Mouse (Mus musculus): ENCODE results near the gene Efnb3. TPM values are rescaled to one million over a fixed set of nuclear protein-coding genes. Genes with fewer than 3 reads are reported as not detected.
A peak's percentile ranks its signal among the peaks of the same experiment; 100 is the strongest.

Efnb3 gene
- polyA plus RNA-seq, 1 experiment from 2014 or later = 57.0 TPM

DNA sequence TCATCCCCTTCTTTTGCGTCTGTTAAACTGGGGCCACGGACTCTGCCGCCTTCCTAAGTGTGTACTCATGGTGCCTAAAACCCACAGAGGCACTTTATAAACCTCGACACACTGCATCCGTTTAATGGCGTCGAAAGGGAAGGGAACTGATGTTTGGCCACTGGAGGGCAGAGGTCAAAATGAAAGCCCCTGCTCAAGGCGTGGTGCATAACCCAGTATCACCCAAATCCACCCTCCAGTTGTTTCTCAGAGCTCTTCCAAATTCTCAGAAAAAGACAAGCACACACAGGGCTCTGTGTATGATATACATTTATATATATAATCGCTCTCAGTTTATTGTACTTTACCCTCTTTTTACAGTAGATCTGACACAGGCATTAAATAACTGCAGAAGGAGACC, 39.4 kb upstream of the Efnb3 start:
- H3K9me3 ChIP-seq = no peaks in the 10 kb centered on the region
- H3K36me3 ChIP-seq = 0 out of 2 replicates have a peak, but pooled peaks cover 5% of the 10 kb centered on the region
- 6% methylated on average over 9 of the region's 9 CpGs for WGBS
- H3K4me2 ChIP-seq (replicated peaks) = peak overlapping the region; percentile 25
- H3K4me1 ChIP-seq = peaks cover 22% of the 10 kb centered on the region
- H3K9ac ChIP-seq = no peak overlapping the region
- H3K27ac ChIP-seq = peak overlapping the region; percentile 64; the same call in 1 of the 2 replicates
- H3K4me3 ChIP-seq = no peak overlapping the region
- H3K27me3 ChIP-seq = peaks cover 5% of the 10 kb centered on the region; the same call in 1 of the 2 replicates
- ATAC-seq (ENCODE audit: insufficient number of reproducible peaks, insufficient read depth, low FRiP score, low TSS enrichment) = no peak

DNA sequence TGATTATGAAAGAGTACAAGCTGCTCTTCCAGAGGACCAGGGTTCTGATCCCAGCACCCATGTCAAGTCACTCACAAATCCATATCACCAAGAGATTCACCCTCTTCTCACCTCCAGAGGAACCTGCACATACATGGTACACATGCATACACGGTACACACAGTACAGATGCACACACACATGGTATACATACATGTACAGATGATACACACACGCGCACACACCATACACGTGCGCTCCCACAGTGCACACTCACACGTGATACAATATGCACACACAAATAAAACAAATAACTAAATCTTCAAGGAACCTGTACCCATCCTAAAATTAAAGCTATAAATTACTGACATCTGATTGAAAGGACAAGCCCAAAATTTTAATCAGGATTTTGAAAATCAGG, 34.8 kb upstream of the Efnb3 start:
- no peak overlapping the region for H3K4me3 ChIP-seq
- H3K4me2 ChIP-seq (replicated peaks) = no peak overlapping the region
- H3K9ac ChIP-seq = no peak overlapping the region
- no peak overlapping the region for H3K27ac ChIP-seq
- no peaks in the 10 kb centered on the region for H3K27me3 ChIP-seq
- 97% methylated on average over 6 of the region's 6 CpGs for WGBS
- peaks cover 37% of the 10 kb centered on the region for H3K36me3 ChIP-seq
- H3K9me3 ChIP-seq = no peaks in the 10 kb centered on the region
- H3K4me1 ChIP-seq = peaks cover 6% of the 10 kb centered on the region
- ATAC-seq (ENCODE audit: insufficient number of reproducible peaks, insufficient read depth, low FRiP score, low TSS enrichment) = no peak

DNA sequence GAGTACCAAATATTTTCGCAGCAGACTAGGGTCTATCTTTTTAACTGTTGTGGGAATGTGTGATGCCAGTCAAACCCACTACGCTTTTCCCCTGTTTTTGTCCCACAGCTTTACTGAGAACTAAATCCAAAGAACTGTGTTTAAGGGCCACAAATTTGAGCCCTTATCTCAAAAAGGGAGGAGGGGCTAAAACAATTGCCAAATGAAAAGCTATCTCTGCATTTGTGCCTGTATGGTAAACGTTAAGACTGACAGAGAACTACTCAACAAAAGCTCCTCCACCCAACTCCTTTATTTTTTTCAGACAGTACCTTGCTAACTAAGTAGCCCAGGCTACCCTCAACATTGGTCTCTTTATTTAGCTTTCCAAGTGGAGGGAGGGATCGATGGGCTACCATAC, 32.8 kb upstream of the Efnb3 start:
- H3K9ac ChIP-seq = no peak overlapping the region
- ATAC-seq (ENCODE audit: insufficient number of reproducible peaks, insufficient read depth, low FRiP score, low TSS enrichment) = no peak
- no peaks in the 10 kb centered on the region for H3K4me1 ChIP-seq
- H3K27me3 ChIP-seq = no peaks in the 10 kb centered on the region
- WGBS = 89% methylated on average over 4 of the region's 4 CpGs
- peaks cover 58% of the 10 kb centered on the region for H3K36me3 ChIP-seq
- H3K27ac ChIP-seq = no peak overlapping the region
- H3K9me3 ChIP-seq = no peaks in the 10 kb centered on the region
- H3K4me2 ChIP-seq (replicated peaks) = no peak overlapping the region
- H3K4me3 ChIP-seq = no peak overlapping the region

DNA sequence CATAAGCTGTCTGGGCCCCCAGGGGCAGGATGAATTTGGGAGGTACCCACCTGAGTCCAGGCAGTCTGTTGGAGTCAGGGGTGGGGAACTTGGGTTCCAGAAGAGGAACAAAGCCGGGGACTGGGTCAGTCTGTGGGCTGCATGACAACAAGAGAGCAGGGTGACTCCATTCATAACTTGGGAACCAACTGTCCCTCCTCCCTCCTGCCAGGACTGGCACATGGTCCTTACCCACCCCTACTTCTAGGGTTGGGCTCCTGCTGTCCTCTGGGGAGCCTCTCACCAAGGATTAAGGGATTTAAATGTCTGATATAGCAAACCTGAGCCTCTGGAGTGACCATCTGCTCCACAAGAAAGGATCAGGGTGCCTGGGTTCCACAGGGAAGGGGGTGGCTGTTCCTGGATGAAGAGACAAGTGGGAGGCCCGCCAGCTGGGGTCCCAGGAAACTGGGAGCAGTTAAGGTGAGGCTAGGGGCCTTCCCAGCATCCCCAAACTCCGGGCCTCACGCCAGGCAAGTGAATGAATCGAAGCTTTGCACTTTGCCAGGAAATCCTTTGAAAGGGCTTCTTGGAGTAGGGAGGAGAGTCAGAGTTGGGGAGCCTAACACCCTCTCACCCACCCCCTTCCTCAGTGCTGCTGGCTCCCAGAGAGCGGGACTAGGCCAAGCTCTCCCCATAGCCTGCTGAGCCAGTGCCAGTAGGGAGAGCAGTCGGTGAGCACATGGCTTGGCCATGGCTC, 32.1 kb upstream of the Efnb3 start:
- H3K27me3 ChIP-seq = no peaks in the 10 kb centered on the region
- no peak overlapping the region for H3K27ac ChIP-seq
- no peak overlapping the region for H3K9ac ChIP-seq
- WGBS = 85% methylated on average over 7 of the region's 7 CpGs
- no peaks in the 10 kb centered on the region for H3K9me3 ChIP-seq
- H3K4me1 ChIP-seq = no peaks in the 10 kb centered on the region
- 0 out of 2 replicates have a peak overlapping the region, but pooled peaks have one; percentile 2 for H3K4me3 ChIP-seq
- no peak overlapping the region for H3K4me2 ChIP-seq (replicated peaks)
- peaks cover 65% of the 10 kb centered on the region for H3K36me3 ChIP-seq
- ATAC-seq (ENCODE audit: insufficient number of reproducible peaks, insufficient read depth, low FRiP score, low TSS enrichment) = no peak

DNA sequence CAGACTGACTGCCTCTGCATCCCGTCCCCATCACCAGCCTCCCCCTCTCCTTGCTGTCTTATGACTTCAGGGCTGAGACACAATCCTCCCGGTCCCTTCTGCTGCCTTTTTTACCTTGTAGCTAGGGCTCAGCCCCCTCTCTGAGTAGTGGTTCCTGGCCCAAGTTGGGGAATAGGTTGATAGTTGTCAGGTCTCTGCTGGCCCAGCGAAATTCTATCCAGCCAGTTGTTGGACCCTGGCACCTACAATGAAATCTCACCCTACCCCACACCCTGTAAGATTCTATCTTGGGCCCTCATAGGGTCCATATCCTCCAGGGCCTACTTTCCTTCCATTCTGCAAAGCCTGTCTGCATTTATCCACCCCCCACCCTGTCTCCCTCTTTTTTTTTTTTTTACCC, 31.4 kb upstream of the Efnb3 start:
- 86% methylated on average over 3 of the region's 3 CpGs for WGBS
- no peak for ATAC-seq (ENCODE audit: insufficient number of reproducible peaks, insufficient read depth, low FRiP score, low TSS enrichment)
- H3K9ac ChIP-seq = no peak overlapping the region
- no peak overlapping the region for H3K4me3 ChIP-seq
- no peaks in the 10 kb centered on the region for H3K9me3 ChIP-seq
- no peaks in the 10 kb centered on the region for H3K4me1 ChIP-seq
- no peak overlapping the region for H3K27ac ChIP-seq
- H3K27me3 ChIP-seq = no peaks in the 10 kb centered on the region
- H3K4me2 ChIP-seq (replicated peaks) = no peak overlapping the region
- H3K36me3 ChIP-seq = peaks cover 70% of the 10 kb centered on the region

DNA sequence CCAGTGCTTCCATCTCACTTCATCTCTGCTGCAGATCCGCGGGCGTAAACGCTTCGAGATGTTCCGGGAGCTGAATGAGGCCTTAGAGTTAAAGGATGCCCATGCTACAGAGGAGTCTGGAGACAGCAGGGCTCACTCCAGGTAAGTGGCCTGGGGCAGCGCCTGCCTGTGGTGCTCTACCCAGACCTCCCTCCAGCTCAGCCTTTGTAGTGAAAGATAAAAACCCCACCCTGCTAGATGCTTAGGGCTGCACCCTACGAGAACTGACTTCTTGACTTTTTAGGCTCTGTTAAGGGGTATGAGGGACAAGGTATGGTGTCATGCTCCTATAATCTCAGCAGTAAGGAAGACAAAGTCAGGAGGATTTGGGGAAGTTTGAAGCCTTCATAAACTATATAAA, 30.6 kb upstream of the Efnb3 start:
- H3K36me3 ChIP-seq = peaks cover 71% of the 10 kb centered on the region
- ATAC-seq (ENCODE audit: insufficient number of reproducible peaks, insufficient read depth, low FRiP score, low TSS enrichment) = no peak
- 94% methylated on average over 8 of the region's 8 CpGs for WGBS

DNA sequence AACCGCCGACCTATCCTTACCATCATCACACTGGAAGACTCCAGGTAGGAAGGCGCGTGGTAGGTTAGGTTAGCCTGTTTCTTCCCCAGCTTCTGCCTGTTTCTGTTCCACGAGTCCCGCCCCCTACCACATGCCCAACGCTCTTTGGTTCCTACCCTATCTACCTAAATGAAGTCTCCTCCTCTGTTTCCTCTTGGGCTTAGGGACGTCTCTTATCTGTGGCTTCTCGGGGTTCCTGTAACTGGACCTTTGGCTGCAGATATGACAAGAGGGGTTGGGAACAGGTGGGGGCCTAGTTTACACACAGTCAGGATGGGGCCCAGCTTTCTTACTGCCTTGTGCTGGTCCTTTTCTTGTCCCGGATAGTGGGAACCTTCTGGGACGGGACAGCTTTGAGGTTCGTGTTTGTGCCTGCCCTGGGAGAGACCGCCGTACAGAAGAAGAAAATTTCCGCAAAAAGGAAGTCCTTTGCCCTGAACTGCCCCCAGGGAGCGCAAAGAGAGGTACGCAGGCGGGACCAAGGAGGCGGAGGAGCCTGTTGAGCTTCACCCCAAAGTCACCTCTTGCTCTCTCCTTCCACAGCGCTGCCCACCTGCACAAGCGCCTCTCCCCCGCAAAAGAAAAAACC, 29.3 kb upstream of the Efnb3 start:
- no peaks in the 10 kb centered on the region; the same call in 1 of the 2 replicates for H3K4me1 ChIP-seq
- no peak for ATAC-seq (ENCODE audit: insufficient number of reproducible peaks, insufficient read depth, low FRiP score, low TSS enrichment)
- no peak overlapping the region for H3K9ac ChIP-seq
- H3K27ac ChIP-seq = no peak overlapping the region
- peaks cover 69% of the 10 kb centered on the region for H3K36me3 ChIP-seq
- no peaks in the 10 kb centered on the region for H3K27me3 ChIP-seq
- H3K4me2 ChIP-seq (replicated peaks) = no peak overlapping the region
- no peak overlapping the region for H3K4me3 ChIP-seq
- H3K9me3 ChIP-seq = no peaks in the 10 kb centered on the region
- 90% methylated on average over 22 of the region's 22 CpGs for WGBS

More for the DNA sequence above, 30.6 kb upstream of the Efnb3 start:
- H3K9ac ChIP-seq = no peak overlapping the region
- no peaks in the 10 kb centered on the region for H3K27me3 ChIP-seq
- no peaks in the 10 kb centered on the region for H3K4me1 ChIP-seq
- no peaks in the 10 kb centered on the region for H3K9me3 ChIP-seq
- no peak overlapping the region for H3K4me3 ChIP-seq
- no peak overlapping the region for H3K27ac ChIP-seq
- no peak overlapping the region for H3K4me2 ChIP-seq (replicated peaks)

DNA sequence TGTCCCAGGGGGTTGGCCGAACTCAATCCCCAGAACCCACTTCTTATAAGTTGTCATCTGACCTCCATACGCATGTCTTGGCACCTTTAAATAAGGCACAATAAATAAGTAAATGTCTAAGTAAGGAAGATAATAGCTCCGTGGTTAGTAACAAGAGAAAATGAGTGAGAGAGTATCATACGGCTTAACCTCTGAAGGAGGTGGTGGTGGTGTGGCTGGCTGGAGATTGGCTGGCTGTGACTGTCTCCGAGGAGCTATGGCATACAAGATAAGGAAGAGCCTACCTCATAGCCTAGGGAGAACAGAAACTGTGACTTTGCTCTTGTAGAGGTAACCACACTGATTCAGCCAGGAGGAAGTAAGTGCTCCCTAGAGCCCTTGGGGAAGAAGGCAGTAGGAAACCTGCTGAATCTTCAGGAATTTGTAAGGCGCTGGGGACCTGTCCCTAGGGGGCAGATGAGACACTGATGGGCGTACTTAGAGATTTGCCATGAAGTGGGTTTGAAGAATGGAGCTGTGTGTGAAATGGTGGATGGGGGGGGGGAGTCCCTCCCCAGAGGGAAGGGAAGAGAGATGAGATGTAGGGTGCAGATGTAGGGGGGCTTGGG, 25.8 kb upstream of the Efnb3 start:
- Histone ChIP-seq H3K36me3 (peaks cover 47% of the 10 kb centered on the region), H3K27me3 (no peaks in the 10 kb centered on the region), H3K4me2 (replicated peaks) (no peak overlapping the region), H3K4me1 (peaks cover 7% of the 10 kb centered on the region), H3K4me3 (no peak overlapping the region), H3K9me3 (no peaks in the 10 kb centered on the region), H3K9ac (no peak overlapping the region), H3K27ac (no peak overlapping the region)
- 83% methylated on average over 7 of the region's 7 CpGs for WGBS
- ATAC-seq (ENCODE audit: insufficient number of reproducible peaks, insufficient read depth, low FRiP score, low TSS enrichment) = no peak

DNA sequence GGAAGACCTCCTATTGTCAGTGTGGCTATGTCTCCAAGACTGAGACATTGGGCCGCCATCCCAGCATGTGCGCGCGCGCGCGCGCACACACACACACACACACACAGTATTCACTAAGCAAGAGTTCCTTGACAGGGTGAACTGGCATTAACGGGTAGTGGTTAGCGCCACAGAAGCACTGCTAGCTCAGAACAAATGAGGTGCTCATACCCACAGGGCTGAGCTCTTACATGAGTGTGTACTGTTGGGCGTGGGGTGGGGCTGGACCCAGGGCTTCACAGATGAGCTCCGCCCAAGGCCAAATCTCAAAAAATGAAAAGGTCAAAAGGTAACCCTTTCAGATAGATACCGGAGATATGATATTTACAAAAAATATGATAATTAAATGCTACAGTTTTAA, 24.9 kb upstream of the Efnb3 start:
- 98% methylated on average over 13 of the region's 13 CpGs for WGBS
- no peak overlapping the region for H3K4me2 ChIP-seq (replicated peaks)
- H3K9ac ChIP-seq = no peak overlapping the region
- H3K27ac ChIP-seq = no peak overlapping the region
- no peaks in the 10 kb centered on the region for H3K27me3 ChIP-seq
- peaks cover 38% of the 10 kb centered on the region for H3K36me3 ChIP-seq
- no peaks in the 10 kb centered on the region for H3K9me3 ChIP-seq
- no peak overlapping the region for H3K4me3 ChIP-seq
- no peak for ATAC-seq (ENCODE audit: insufficient number of reproducible peaks, insufficient read depth, low FRiP score, low TSS enrichment)
- peaks cover 7% of the 10 kb centered on the region for H3K4me1 ChIP-seq

DNA sequence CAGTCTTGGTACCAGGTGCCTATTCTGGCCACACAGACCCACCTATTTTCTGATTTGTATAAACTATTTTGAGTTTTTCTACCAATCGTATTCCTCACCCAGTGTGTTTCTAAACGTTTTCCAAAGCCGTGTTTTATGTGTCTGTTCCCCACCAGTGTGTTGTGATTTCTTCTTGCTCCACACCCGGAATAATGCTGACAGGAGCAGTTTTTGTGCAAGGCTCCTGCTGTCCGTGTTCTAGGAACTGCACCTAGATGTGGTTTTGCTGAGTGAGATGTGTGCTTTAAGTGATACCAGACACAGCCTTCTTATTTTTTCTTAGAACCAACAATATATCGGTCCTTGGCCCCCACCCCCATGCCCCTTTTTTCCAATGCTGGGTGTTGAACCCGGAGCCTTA, 24.0 kb upstream of the Efnb3 start:
- WGBS = 81% methylated on average over 7 of the region's 7 CpGs
- Histone ChIP-seq H3K36me3 (peaks cover 29% of the 10 kb centered on the region), H3K4me1 (peaks cover 7% of the 10 kb centered on the region), H3K4me3 (no peak overlapping the region), H3K27ac (no peak overlapping the region), H3K9ac (no peak overlapping the region), H3K4me2 (replicated peaks) (no peak overlapping the region), H3K9me3 (no peaks in the 10 kb centered on the region), H3K27me3 (no peaks in the 10 kb centered on the region)
- no peak for ATAC-seq (ENCODE audit: insufficient number of reproducible peaks, insufficient read depth, low FRiP score, low TSS enrichment)

DNA sequence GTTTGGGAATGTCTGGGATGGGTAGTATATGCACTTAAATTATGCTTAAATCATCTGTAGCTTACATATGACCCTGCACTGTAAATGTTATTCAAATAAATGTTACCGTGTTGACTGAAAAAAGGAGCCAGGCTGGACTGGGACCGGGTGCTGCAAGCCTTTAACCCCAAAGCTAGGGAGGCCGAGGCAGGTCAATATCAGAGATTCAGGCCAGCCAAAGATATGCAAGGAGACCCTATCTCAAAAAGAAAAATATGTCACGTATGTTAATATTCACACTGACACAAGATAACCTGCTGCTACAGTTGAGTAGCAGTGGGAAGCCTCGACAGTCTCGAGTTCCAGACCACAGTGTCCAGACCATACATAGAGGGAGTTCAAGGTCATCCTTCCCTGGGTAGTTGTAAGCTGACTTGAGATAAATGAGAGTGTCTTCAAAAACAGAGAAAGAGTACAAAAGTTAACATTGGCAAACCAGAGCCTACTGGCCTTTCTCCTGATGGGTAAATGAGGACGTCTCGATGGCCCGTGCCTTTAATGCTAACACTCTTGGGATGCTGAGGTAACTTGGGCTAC, 22.3 kb upstream of the Efnb3 start:
- Histone ChIP-seq H3K36me3 (peaks cover 12% of the 10 kb centered on the region), H3K27me3 (no peaks in the 10 kb centered on the region), H3K27ac (no peak overlapping the region; the same call in 1 of the 2 replicates), H3K4me1 (peaks cover 19% of the 10 kb centered on the region), H3K9me3 (no peaks in the 10 kb centered on the region), H3K4me2 (replicated peaks) (peak overlapping the region; percentile 68), H3K4me3 (peak overlapping the region; percentile 72; the same call in 1 of the 2 replicates), H3K9ac (peak overlapping the region; percentile 45; the same call in 1 of the 2 replicates)
- WGBS = 66% methylated on average over 9 of the region's 9 CpGs
- ATAC-seq (ENCODE audit: insufficient number of reproducible peaks, insufficient read depth, low FRiP score, low TSS enrichment) = no peak
